Mouse (Mus musculus) G1E-ER4 (cell line): ENCODE results near the gene Mafg. TPM values are rescaled to one million over a fixed set of nuclear protein-coding genes. Genes with fewer than 3 reads are reported as not detected.

Source experiments
- GATA1 ChIP-seq: IDR thresholded peaks from one replicate; pipeline ENCODE4 v1.8.0; 2012; ENCODE audit warnings: low read length, inconsistent platforms
- polyA plus RNA-seq: library from polyadenylated mRNA; stranded (reverse); fragments of >175 nt; gene quantifications from 2 replicates; pipeline ENCODE4 v1.2.3, GENCODE M21; 2012

The Mafg gene
- 44.0 and 52.0 TPM in 2 replicates for polyA plus RNA-seq

DNA sequence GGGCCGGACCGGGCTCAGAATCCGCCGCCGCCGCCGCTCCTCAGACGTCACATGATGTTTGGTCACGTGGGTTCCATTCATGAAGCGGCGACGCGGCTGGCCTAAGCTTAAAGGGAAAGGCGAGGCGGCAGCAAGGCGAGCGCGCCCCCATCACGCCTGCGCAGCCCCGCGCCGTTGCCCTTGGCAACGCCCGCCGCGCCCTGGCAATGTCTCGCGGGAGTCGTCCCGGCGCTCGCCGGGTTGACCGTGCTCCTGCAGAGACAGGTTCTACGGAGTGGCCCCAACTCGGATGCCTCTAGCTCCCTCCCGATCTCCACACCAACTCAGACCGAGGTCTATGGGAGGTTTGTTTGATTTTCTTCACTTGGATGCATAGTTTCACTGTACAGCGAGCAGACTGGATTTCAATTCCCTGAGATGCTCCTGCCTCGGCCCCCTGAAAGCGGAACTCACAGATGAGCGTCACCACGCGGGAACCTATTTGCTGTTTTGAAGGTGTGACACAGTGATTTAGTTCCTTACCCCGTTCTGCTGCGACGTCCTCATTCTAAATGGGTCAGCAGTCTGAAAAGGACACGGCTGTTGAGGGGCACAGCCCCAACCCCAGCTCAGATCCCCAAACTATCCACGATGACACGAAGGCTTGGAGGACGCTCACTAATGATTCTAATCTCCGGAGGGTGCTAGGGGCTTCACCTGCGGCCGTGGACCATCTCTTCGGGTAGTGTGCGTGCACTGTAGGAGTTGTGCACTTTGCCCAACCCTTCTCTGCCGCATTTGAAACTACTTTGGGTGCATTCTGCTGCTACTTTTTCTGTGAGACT is at the start of gene Mafg:
Mafg (minus strand) TSS at position 81 of the 824 bp plus-strand sequence.
- no peak for TF ChIP-seq GATA1

DNA sequence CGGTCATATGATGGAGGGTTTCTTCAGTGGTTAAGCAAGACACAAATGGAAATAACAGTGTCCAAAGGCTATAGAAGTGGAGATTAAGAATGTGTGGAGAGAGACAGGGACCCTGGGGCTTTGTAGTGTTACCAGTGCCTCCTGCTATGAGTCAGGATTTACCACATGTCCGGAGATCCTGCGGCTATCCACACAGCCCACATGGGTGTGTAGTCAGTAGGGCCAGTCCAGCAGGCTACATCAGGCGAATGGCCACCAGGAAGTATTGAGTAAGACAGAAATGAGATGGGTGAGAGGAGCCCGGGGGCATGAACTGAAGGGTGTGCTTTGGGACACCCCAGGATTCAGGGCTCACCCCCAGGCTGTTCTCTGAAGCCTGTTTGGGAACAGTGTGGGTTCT is 49.3 kb upstream of the Mafg start:
- no peak for TF ChIP-seq GATA1

DNA sequence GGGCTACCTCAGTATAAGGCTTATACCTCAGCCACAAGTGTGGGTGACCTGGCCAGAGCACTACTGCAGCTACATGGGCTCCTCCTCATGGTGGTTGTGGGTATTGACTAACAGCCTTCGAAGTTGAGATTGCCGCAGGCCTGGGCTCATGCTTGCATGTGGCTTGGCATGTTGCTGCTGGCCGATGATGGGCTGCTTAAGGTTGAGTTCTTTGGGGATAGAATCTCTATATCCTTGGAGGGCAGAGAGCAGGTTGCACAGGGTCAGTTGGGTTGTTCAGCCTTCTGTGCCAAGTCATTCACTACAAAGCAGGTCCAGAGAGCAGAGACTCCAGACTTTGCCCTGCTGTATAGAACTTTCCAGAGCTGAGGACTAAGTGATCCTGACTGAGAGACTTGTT is 46.5 kb upstream of the Mafg start:
- TF ChIP-seq GATA1 = no peak

DNA sequence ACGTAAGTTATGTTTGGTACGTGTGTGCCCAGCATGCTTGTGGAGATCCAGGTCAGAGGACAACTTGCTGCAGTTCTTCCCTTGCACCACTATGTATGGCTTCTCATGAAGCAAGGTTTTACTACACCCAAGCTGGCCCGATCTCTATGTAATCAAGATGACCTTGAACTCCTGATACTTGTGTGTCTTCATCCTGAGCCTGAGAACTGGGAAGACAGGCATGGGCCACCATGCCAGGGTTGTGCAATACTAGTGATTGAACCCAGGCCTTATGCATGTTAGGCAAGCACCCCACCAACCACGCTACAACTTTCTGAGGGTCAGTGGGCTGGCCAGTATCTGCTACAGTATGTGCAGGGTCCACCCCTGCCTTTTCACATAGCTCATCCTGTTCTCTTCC is 43.6 kb upstream of the Mafg start:
- TF ChIP-seq GATA1 = no peak

DNA sequence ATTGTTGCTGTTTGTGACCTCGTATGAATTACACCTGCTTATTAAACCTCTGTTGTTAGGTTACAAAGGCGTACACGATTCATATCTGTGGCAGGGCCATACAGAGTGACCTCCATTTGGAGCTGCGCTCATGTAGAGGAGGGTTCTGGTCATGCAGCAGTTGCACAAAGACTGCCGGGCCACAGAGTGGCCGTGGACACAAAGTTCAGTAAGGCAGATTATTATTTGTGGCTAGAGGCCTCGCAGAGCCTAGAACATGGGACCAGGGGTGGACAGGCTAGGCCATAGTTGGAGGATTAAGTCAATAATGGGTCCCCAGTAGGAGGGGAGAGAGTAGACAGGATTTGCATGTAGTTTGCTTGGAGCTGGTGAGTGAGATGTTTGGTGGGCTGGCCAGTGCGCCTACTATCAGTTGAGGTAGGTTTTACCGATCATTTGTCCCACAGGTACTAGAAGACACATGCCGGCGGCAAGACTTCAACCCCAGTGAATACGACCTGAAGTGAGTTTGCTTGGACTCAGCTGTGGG is 40.3 kb upstream of the Mafg start:
- no peak for TF ChIP-seq GATA1

DNA sequence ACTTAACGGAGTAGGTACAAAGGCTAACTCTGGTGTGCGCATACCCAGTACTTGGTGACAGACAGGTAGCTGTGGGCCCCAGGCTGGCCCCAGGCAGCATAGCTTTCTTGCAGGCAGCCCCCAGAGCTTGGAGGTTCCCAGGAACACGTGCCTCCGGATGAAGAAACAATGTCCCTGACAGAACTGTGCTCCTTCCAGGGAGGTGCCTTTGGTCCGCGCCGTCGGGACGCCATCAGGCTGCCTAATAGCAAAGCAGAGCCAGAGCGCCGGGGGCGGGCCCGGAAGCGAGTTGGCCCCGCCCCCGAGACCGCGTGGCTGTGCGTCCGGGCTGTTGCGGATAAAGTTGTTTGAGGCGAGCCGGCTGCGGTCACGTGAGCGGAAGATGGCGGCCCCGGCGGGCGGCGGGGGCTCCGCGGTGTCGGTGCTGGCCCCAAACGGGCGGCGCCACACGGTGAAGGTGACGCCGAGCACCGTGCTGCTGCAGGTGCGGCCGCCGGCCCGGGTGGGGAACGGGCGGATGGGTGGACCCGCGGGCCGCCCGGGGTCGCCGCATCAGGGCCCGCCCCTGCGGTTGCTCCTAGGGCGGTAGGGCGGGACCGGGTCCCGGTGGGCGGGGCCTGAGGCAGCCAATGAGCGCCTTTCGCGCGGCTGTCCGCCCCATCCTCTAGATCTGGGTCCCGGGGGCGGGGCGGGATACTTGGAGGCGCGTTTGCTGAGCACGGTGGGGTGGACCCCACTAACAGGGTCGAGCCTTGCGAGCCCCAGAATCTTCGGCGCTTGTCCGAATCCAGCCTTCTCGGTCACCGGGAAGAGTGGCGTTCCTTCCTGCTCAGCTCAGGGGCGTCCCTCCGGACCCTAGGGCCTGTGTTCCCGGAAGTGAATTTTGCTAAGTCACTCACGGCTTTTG is 39.5 kb upstream of the Mafg start, which contains the start of gene Aspscr1:
Aspscr1 (plus strand) TSS at position 287 of the 907 bp plus-strand sequence.
- TF ChIP-seq GATA1 = no peak

DNA sequence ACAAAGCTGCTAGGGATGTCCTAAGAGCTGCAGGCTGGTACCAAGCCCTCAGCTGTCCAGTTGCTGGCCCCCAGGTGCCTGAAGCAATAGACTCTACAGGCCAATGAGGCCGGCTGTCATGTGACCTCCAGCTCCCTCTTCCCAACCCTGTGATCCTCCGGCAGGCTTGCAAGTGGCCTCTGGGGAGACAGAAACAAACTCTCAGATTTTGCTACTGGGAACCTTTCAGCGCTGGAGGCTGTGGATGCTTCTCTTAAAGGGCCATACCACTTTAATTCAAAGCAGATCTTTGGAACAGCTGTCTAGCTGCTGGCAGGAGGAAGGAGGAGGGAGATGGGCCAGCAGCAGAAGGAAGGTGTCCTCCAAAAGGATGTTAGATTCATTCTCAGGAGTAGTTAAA is 33.2 kb upstream of the Mafg start:
- no peak for TF ChIP-seq GATA1

DNA sequence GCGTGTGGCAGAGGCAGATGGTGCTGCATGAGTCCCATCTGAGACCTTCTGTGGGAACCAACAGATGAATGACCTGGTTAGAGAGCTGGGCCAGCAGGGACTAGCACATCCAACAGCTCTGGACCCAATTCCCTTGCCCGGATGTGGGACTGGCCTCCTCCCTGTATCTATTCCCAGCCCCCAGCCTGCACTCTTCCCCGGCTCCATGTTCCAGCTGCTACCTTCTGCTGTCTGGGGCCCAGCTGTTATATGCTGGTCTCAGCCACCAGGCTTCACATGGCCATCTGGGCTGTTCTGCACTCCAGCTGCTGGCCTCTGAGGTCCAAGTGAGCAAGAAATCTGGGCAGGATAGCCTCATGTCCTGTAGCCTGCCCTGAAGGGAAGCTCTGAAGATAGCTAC is 32.0 kb upstream of the Mafg start:
- TF ChIP-seq GATA1 = no peak

DNA sequence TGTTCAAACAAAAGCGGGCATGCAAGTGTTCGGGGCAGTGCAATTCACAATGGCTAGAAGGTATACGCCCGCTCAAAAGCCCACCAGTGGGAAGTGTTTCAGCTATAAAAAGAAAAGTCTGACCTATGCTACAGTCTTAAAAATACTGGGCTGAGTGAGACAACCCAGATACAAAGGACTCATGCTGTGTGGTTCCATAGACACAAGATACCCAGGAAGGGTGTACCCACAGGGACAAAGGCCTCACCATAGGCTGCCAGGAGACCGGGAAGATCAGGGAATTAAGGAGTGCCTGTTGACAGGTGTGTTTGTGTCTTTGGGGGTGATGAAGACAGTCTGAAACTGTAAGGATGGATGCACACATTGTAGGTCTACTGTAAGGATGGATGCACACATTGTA is 30.3 kb upstream of the Mafg start:
- TF ChIP-seq GATA1 = no peak

DNA sequence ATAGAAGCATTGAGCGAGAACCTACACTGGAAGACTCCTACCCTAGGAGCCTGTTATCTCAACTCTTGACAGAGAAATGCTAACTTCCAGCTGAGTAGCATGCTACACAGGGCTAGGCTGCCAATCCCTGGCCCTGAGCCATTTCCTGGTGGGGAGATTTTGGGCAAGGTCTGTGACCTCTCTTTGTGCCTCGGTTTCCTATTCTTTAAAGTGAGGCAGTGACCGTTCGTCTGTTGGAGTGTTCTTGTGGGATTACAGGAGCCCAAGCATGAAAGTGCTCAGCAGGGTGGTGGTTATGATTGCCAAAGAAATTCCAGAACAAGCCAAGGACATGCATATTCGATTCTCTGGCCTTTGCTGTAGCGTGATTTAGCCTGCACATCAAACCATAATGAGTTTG is 29.4 kb upstream of the Mafg start:
- no peak for TF ChIP-seq GATA1

DNA sequence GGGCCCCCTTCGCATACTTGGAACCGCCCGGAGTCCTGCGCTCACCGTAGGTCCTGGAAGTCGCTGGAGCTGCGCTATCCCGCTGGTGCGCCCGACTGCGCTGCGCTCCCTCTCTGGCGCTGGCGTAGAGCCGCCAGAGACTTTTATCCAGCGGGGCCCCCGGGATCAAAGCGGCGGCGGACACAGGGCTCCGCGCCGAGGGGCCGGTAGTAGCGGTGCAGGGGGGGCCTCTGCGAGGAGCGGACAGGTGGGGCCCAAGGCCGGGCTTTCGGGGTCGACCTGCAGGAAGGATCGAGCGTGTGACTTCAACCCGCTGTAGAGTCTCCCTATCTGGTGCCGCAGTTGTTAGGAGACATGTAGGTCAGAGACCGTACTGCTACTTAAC is 27.7 kb upstream of the Mafg start, which contains the start of gene Notum:
Notum (minus strand) TSS at position 100 of the 385 bp plus-strand sequence.
- no peak for TF ChIP-seq GATA1

DNA sequence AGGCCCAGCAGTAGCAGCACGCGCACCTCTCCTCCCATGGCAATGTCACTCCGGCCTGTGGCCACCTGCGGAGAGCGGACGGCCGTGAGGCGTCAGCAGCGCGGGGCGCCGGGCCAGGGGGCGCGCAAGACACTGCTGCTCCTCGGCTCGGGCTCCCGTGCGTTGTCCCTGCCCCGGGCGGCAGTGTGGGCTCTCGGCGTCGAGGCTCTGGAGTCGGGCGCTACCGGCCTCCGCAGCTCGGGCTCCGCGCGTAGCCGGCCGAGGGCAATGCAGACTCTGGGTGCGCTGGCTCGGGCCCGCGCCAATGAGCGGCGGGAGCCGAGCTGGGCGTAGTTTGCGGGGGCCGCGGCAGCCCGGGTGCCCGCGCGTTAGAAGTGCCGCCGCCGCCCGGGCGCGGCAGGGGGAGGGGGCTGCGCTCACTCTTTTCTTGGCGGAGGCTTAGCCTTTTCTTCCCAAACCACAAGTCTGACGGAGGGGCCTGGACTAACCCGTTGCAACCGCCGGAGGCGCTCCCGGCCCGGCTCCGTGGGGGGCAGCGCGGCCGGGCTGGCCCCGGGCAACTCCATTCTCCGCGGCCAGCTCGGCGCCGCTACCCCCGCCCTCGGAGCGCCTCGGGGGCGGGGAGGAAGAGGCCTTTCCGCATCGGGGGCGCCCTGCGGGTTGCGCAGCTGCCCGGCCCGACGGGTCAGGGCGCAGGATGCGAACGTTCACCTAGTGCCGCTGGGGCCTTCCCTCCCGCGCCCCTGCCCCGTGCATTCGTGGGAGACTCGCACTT is 27.1 kb upstream of the Mafg start:
- TF ChIP-seq GATA1 = no peak

DNA sequence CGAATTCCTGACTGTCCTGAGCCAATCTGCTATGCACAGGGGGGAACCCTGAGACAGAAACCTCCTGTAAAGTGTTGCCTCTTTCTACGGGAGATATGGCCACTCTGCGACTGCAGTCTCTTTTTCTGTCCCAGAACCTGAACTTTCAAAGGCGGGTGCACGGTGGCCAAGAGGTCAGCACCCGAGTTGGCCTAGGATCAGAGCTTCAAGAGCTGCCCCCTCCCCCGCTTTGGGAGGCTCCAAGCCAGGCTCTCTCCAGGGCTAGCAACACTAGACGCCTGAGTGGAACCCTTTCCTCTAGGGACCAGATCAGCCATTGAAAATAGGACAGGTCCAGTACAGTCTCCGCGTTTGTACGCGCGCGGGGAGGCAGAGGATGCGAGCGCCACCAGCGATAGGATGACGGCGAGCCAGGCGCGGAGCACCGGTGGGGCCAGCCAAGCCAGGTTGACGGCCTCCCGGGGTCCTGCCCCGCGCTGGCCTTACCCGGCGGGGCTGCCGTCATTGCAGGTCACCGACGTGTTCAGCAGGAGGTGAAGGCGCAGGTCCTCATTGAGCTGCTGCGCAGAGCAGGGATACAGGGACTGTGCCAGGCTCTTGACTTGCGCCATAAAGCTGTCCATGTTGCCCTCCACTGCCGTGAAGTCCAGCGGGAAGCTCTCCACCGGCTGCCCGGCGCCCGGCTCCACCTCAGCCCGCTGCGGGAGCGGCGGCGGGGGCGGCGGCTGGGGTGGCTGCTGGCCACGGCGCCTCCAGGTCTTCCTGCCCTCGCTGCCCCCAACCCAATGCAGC is 26.3 kb upstream of the Mafg start:
- TF ChIP-seq GATA1 = no peak

DNA sequence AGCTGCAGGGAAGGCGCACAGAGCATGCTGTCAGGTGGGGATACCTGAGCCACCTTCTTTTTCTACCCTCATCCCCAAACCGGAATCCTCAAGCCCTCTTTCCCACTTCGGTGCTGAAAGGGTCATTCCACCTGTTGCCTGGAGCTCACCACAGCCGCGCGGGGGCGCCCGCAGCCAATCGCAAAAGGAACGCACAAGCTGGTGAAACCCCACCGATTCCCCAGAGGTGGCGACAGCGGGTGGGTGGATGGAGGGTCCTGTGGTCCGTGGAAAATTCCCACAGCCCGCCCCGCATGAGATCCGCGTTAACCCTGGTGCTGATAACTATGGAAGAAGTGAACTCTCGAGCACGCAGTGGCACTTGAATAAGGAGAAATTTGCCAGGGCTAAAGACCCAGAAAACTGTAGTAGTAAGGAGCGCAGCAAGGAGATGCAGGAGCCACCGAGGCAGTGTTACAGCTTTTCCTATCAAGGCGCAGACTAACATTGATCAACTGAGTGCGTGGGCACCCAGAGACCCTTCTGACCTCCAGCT is 25.5 kb upstream of the Mafg start:
- no peak for TF ChIP-seq GATA1

DNA sequence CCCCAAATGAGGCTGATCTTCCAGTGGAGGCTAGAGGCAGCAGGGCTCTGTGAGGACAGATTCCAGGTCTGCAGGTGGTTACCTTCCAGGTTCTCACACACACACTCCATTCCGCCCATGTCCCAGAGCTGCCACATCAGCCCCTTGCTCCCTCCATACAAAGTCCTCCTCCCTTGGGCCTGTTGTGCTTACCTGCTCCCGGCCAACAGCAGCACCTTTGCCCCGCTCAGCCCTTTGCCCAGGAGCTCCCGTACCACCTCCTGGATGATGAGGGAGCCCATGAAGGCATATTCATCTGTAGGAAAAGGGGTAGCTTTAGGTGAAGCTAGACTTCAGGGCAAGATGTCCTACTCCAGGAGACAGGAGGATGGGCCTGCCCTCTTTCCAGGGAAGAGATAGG is 23.9 kb upstream of the Mafg start:
- no peak for TF ChIP-seq GATA1
